Mouse (Mus musculus) natural killer cell, adult 2 months (primary cell): ENCODE results near the gene Cnot3.
"Not testable (repeated sequence)": the region's sequence is repeated elsewhere in the genome, so short reads cannot be mapped to it uniquely, and the experiment has no call there.

Experiments used
- DNase-seq, 2 experiments: peaks; one replicate each; pipeline ENCODE4 v3.0.0; 2022; ENCODE audit warnings: low spot score in 2 of 2

Gene Cnot3

DNA sequence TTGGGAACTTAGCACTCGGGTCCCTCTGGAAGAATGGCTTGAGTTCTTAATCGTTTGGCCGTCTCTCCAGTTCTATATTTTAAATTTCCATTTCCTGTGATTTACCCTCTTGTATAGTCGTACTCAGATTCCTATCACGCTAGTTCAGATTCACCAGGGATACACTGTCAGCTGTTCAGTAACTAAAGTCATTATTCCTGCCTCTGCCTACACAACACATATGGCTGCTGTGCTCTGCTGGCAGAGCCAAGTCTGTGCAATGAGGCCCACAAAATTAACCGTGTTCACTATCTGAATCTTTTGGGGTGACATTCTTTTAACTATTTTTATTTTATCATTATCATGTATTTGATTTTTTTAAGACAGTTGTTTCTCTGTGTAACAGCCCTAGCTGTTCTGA, 53.4 kb downstream of the Cnot3 start:
- no peak for DNase-seq

DNA sequence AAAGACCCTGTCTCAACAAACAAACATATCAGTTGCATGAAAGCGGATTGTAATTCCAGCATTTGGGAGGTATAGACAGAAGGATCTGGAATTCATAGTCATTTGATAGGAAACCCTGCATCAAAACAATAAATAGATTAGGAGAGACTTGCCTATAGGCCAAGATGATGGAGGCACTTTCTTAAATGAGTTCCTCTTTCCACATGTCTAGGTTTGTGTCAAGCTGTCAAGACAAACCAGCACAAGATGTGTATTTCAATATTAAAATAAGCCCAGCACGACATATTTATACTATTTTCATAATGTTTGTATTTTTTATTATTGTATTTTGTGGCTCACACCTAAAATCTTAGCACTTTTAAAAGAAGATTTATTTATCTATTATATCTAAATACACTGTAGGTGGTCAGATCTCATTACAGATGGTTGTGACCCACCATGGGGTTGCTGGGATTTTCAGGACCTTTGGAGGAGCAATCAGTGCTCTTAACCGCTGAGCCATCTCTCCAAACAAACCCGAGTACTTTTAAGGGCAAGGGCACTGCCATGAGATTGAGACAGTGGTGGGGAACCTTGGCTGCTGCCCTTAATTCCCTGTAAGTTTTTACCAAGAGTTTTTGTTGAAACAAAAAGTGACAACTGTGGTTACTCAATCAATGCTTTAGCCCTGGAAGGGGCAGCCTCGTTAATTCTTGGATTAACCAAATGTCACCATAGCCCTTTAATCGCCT, 58.2 kb downstream of the Cnot3 start:
- no peak for DNase-seq

DNA sequence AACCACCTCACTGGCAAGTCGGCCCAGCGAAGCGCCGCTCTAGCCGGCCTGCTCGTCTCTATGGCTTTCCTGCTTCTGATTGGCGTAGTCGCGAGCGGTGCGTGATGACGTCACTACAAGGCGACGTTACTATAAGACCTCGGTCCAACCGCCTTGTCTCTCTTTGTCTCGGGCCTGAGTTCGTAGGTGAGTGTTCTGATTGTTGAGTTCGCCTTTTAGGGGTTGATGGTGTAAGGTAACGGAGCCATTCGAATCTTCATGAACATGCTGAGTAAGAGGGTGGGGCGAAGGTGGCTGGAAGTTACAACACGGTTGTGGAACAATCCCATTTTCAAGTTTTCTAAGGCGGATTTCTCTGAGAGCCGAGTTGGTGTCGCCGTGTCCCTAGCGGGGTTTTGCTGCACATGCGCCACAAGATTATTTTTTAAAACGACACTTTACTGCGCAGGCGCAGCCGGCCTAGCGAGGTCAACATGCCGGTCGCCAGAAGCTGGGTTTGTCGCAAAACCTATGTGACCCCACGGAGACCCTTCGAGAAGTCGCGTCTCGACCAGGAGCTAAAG, 58.9 kb downstream of the Cnot3 start, which contains the start of gene Rps9:
Gene Rps9, plus strand, starts transcription at position 115 of the 563 bp plus-strand sequence.
- DNase-seq: peak; percentile 96

- no peak for DNase-seq
These were observed 59.4 kb downstream of the Cnot3 start for GRCm38 (mm10) chr7:3704475-3704874.

GRCm38 (mm10) chr7:3705461-3705860, 60.4 kb downstream of the Cnot3 start:
- not testable (repeated sequence) for DNase-seq

- no peak for DNase-seq
These were observed 60.8 kb downstream of the Cnot3 start for GRCm38 (mm10) chr7:3705911-3706310.

- DNase-seq: no peak
These were observed 61.4 kb downstream of the Cnot3 start for GRCm38 (mm10) chr7:3706343-3706934.

GRCm38 (mm10) chr7:3707027-3707426, 62.0 kb downstream of the Cnot3 start:
- peak in 1 of 2 experiments; percentile 45 for DNase-seq

DNA sequence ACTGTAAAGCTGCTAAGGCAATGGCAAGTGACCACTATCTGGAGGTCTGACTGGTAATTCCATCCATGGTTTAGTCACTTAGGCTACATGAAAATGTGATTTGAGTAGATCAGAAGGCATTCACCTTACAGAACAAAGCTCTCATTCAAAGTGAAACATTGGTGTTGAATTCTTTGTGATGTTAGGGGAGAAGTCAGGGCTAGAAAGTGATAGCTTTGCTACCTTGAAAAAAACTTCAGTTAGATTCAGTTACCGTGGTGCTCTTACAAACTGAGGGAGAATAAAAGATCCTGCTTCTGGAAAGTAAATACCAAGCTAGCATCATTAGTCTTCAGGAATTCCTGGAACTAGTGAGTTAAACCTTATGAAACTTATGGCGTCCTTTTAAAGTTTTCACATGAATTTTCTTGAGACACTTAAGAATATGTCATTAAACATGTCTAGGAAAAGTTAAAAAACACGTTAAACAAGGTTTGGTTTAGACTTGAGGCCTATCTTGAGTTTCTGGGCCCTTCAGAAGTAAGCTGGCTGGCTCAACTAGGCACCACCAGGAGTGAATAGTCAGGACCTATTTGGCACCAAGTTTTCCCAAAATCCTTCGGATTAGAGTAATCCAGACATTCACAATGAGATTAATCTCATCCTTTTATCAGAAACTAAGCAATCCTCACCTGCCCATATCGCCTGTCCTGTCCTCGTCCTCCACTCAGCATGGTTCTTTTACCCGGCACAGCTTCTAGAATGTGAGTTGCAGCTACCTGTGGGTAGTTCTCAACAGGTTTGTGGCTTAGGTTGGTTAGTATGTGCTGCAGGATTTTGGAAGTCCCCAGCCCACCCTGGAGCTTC, 62.7 kb downstream of the Cnot3 start:
- no peak for DNase-seq

DNA sequence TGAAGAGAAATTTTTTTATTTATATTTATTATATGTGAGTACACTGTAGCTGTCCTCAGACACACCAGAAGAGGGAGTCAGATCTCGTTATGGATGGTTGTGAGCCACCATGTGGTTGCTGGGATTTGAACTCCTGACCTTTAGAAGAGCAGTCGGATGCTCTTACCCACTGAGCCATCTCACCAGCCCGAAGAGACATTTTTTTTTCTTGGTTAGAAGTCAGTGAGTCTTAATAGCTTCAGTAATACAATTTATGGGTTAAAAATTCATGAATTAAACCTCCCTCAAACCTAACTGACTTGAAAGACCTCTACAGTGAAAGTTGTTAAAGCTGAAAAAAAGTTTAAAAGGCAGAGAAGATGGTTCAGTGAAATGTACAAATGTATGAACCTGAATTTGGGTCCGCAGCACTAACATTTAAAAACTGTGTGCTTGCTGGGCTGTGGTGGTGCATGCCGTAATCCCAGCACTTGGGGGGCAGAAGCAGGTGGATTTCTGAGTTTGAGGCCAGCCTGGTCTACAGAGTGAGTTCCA, 63.4 kb downstream of the Cnot3 start:
- DNase-seq: not testable (repeated sequence)

- no peak for DNase-seq
These were observed 63.9 kb downstream of the Cnot3 start for GRCm38 (mm10) chr7:3709000-3709399.
